Mouse (Mus musculus) cortical plate, adult 2 months (tissue): ENCODE measurements at regions not wholly inside any gene's neighbourhood (a gene's known extent, or its start where the extent isn't known, plus 50 kb on each side); places are given as distances from the start of the nearest gene placed in this dataset.

Experiments used
- H3K27ac ChIP-seq: fragments of 200-500 bp; 2 replicates; pipeline ENCODE4 v1.5.1; 2012; ENCODE audit warnings: low read length, control low read depth, inconsistent platforms; ENCODE audit not compliant: insufficient read depth
- H3K4me1 ChIP-seq: fragments of 200-500 bp; 2 replicates; pipeline ENCODE4 v1.6.1; 2011; ENCODE audit warnings: low read length; ENCODE audit not compliant: control insufficient read depth, insufficient read depth
- H3K4me3 ChIP-seq: fragments of 200-500 bp; 2 replicates; pipeline ENCODE4 v1.5.1; 2011; ENCODE audit warnings: mild to moderate bottlenecking, low read length, control low read depth; ENCODE audit not compliant: insufficient read depth
- CTCF ChIP-seq: fragments of 200-500 bp; IDR thresholded peaks from 2 replicates; pipeline ENCODE4 v1.5.1; 2011; ENCODE audit warnings: mild to moderate bottlenecking, control low read depth, low read length; ENCODE audit not compliant: insufficient read depth; ENCODE audit errors: extremely low read depth
- POLR2A ChIP-seq: fragments of 200-500 bp; IDR thresholded peaks from 2 replicates; pipeline ENCODE4 v1.6.1; 2011; ENCODE audit warnings: mild to moderate bottlenecking, low read length, control low read depth; ENCODE audit not compliant: insufficient read depth; ENCODE audit errors: extremely low read depth

- no peak overlapping the region for H3K27ac ChIP-seq
- no peak overlapping the region for H3K4me3 ChIP-seq
- H3K4me1 ChIP-seq = no peaks in the 10 kb centered on the region
- no peak for TF ChIP-seq POLR2A
- no peak for TF ChIP-seq CTCF
These were observed 179.2 kb upstream of the Otx2 start for GRCm38 (mm10) chr14:48852787-48853186.

GRCm38 (mm10) chr14:48852061-48852460 lies 178.4 kb upstream of the Otx2 start:
- Histone ChIP-seq H3K27ac (no peak overlapping the region), H3K4me1 (no peaks in the 10 kb centered on the region), H3K4me3 (no peak overlapping the region)
- TF ChIP-seq CTCF (no peak), POLR2A (no peak)

GRCm38 (mm10) chr14:48842861-48843260 lies 169.2 kb upstream of the Otx2 start:
- no peak overlapping the region for H3K27ac ChIP-seq
- H3K4me1 ChIP-seq = no peaks in the 10 kb centered on the region
- no peak overlapping the region for H3K4me3 ChIP-seq
- no peak for TF ChIP-seq POLR2A
- no peak for TF ChIP-seq CTCF

GRCm38 (mm10) chr14:48841278-48841677 lies 167.7 kb upstream of the Otx2 start:
- TF ChIP-seq CTCF (no peak), POLR2A (no peak)
- Histone ChIP-seq H3K27ac (no peak overlapping the region), H3K4me3 (no peak overlapping the region), H3K4me1 (no peaks in the 10 kb centered on the region)

GRCm38 (mm10) chr14:48837181-48837580 lies 163.6 kb upstream of the Otx2 start:
- no peak overlapping the region for H3K27ac ChIP-seq
- no peaks in the 10 kb centered on the region for H3K4me1 ChIP-seq
- no peak for TF ChIP-seq POLR2A
- no peak for TF ChIP-seq CTCF
- H3K4me3 ChIP-seq = no peak overlapping the region

- Histone ChIP-seq H3K4me1 (no peaks in the 10 kb centered on the region), H3K4me3 (no peak overlapping the region), H3K27ac (no peak overlapping the region)
- TF ChIP-seq CTCF (no peak), POLR2A (no peak)
These were observed 162.5 kb upstream of the Otx2 start for GRCm38 (mm10) chr14:48836071-48836470.

- Histone ChIP-seq H3K4me1 (no peaks in the 10 kb centered on the region), H3K4me3 (no peak overlapping the region), H3K27ac (no peak overlapping the region)
- no peak for TF ChIP-seq CTCF
- TF ChIP-seq POLR2A = no peak
These were observed 160.8 kb upstream of the Otx2 start for GRCm38 (mm10) chr14:48834416-48834815.

- TF ChIP-seq POLR2A (no peak), CTCF (no peak)
- no peak overlapping the region for H3K27ac ChIP-seq
- H3K4me3 ChIP-seq = no peak overlapping the region
- no peaks in the 10 kb centered on the region for H3K4me1 ChIP-seq
These were observed 152.8 kb upstream of the Otx2 start for GRCm38 (mm10) chr14:48826421-48826820.

- no peaks in the 10 kb centered on the region for H3K4me1 ChIP-seq
- H3K27ac ChIP-seq = no peak overlapping the region
- H3K4me3 ChIP-seq = no peak overlapping the region
- TF ChIP-seq POLR2A (no peak), CTCF (no peak)
These were observed 150.8 kb upstream of the Otx2 start for GRCm38 (mm10) chr14:48824375-48824774.

- H3K4me3 ChIP-seq = no peak overlapping the region
- no peak for TF ChIP-seq CTCF
- TF ChIP-seq POLR2A = no peak
- H3K4me1 ChIP-seq = no peaks in the 10 kb centered on the region
- H3K27ac ChIP-seq = no peak overlapping the region
These were observed 142.3 kb upstream of the Otx2 start for GRCm38 (mm10) chr14:48815941-48816340.
